ENCODE assay signal across 8 mouse cellular contexts in the genomic region with DNA sequence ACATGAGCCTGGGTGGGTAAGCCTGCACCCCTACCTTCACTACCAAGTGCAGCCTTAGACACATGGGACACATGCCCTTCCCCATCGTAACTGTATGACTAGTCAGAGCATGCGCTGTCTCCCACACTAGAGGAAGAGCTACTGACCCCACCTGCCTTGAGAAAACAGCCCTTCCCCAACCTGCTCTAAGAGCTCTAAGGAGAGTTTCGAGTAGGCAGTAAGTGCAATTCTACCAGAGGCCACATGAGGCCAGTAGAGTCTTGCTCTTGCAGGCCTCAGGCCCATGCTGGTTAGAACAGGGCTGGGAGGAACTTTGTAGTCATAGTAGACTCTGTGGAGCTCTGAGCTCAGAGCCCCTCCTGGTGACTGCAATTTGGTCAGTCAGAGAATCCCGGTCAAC. TPM values are rescaled to one million over a fixed set of nuclear protein-coding genes. Genes with fewer than 3 reads are reported as not detected.
DNase-seq lines count a peak whose midpoint lies in the region; ATAC-seq lines count a peak whose summit lies in the region.

No protein-coding gene starts in this region.

- H3K4me1 ChIP-seq in hindbrain, embryonic 16.5 days (ENCODE audit: control insufficient read depth, insufficient read depth, low read depth, low read length), result no peaks in the 10 kb centered on the region

- H3K4me2 ChIP-seq in hindbrain, embryonic 16.5 days (ENCODE audit: low read length), result no peak overlapping the region

- peak; percentile 95 for DNase-seq in MEL-GATA-1-ER (ENCODE audit: extremely low read depth, low read depth)
- DNase-seq in c-Kit-negative CD71-positive TER-119-positive erythroid progenitor cells, embryonic 14.5 days (ENCODE audit: low read depth, low spot score), result peak; percentile 30
- peak; percentile 64 to 74 for DNase-seq in left cerebral cortex, adult 18-20 months (ENCODE audit: low spot score in 2 of 2)
- peak; percentile 51 to 76 for DNase-seq in lung, postnatal 4 days
- peak; percentile 76 for DNase-seq in right cerebral cortex, postnatal 14 days

- 0 out of 2 replicates have a peak, but pooled peaks have one; percentile 42 for ATAC-seq in frontal cortex, adult (ENCODE audit: low TSS enrichment)
- ATAC-seq in hindbrain, embryonic 16.5 days, result peak; percentile 61
- ATAC-seq in monocyte, adult 5-6 weeks (replicated peaks; ENCODE audit: insufficient number of reproducible peaks, low FRiP score, low TSS enrichment, poor library complexity, severe bottlenecking), result no peak

- no peak overlapping the region for H3K27ac ChIP-seq in hindbrain, embryonic 16.5 days (ENCODE audit: low read depth, low read length)

- no peaks in the 10 kb centered on the region for H3K27me3 ChIP-seq in hindbrain, embryonic 16.5 days (replicated peaks; ENCODE audit: control insufficient read depth, insufficient read depth, low read length)

- no peak overlapping the region for H3K4me3 ChIP-seq in hindbrain, embryonic 16.5 days (ENCODE audit: low read length)

- no peak overlapping the region for H3K9ac ChIP-seq in hindbrain, embryonic 16.5 days (ENCODE audit: low read depth, low read length)

- WGBS in hindbrain, embryonic 16.5 days, result 39% methylated on average over 4 of the region's 4 CpGs

- H3K36me3 ChIP-seq in hindbrain, embryonic 16.5 days (ENCODE audit: control insufficient read depth, insufficient read depth, low read length), result no peaks in the 10 kb centered on the region

- H3K9me3 ChIP-seq in hindbrain, embryonic 16.5 days (ENCODE audit: control insufficient read depth, low read length), result no peaks in the 10 kb centered on the region

RNA-seq across cellular contexts. Expression of a gene that starts 34.7 kb away (rescaled TPM):
- polyA plus RNA-seq in hindbrain, embryonic 16.5 days (2015; fragmentation: Nextera tagmentation; extraction: Ambion mirVana), result 50.8 and 52.2 TPM in 2 replicates
- 10 to 100 TPM; 25.5 to 27.5 TPM for total RNA-seq in left cerebral cortex, adult 18-20 months (2021)
- total RNA-seq in monocyte, adult 5-6 weeks (2017), result 0.19 TPM in 1 of 3 replicates, not detected in the others

Comparison
In these comparisons a context has a peak if more than half of its experiments do, and no peak if none do; other contexts are left out.
1. DNase-seq: peak in every context shown above with its lines; median percentile 95 in MEL-GATA-1-ER; 76 in right cerebral cortex, postnatal 14 days; 69 in left cerebral cortex, adult 18-20 months; 64 in lung, postnatal 4 days; 30 in c-Kit-negative CD71-positive TER-119-positive erythroid progenitor cells, embryonic 14.5 days.
2. RNA of a gene that starts 34.7 kb away (total RNA-seq): 25.5 to 27.5 TPM in left cerebral cortex, adult 18-20 months; 0.19 TPM in monocyte, adult 5-6 weeks; every median in the first group is over 10 times any median in the second.